Mouse (Mus musculus) ES-E14 (cell line): ENCODE data around the gene Faiml.

Experiments
- HCFC1 ChIP-seq: IDR thresholded peaks from 2 replicates; pipeline ENCODE4 v1.6.1; 2012; ENCODE audit warnings: low read length, inconsistent platforms, borderline replicate concordance; ENCODE audit not compliant: insufficient read depth
- ZC3H11A ChIP-seq: IDR thresholded peaks from 2 replicates; pipeline ENCODE4 v1.6.1; 2012; ENCODE audit warnings: low read depth, mild to moderate bottlenecking, inconsistent platforms, low read length, borderline replicate concordance

- no peak for TF ChIP-seq HCFC1
- no peak for TF ChIP-seq ZC3H11A
Observed at GRCm38 (mm10) chr9:99256821-99257220, 19.8 kb upstream of the Faiml start.
